Mouse (Mus musculus) retina, embryonic 14.5 days (tissue): ENCODE measurements at regions not wholly inside any gene's neighbourhood (a gene's known extent, or its start where the extent isn't known, plus 50 kb on each side); places are given as distances from the start of the nearest gene placed in this dataset.

ENCODE experiments used
- DNase-seq: peaks from one replicate; pipeline ENCODE4 v3.0.0-alpha.2; 2015; ENCODE audit warnings: low spot score

DNA sequence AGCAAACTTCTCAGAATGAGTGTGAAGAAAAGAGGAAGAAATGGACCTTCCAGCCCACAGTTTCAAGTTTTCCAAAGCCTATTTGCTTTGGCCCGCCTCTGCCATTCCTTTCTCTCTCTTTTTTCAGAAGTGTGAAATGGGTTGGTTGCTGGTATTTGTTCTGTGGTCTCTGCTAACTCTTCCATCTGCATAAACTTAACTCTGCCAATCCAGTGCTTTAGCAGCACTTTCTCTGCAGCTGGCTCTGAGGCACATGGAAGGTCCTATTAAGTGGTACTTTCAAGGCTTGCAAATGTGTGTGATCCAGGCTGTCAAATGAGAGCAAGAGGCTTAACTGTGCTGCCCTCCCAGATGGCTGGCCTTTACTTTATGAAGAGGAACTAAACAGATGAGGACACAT, 383.6 kb downstream of the Gm826 start:
- DNase-seq, result no peak

DNA sequence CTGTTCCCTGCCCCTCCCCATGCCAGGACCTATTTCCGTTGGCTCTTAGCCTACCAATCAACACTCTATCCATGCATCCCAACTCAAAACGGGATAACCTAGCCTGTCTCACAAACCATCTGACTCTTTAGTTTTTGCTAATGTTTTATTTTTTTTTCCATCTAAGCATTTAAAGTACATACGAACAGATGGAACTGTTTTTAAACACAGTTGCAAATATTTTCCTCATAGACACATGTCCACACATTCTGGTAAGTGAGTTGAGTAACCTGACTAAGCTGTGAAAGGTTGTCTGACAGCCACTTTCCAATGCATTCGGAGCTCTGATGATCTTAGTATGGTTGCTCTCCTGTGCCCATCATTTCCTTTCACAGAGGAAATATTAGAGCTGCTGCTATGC, 384.9 kb downstream of the Gm826 start:
- no peak for DNase-seq

DNA sequence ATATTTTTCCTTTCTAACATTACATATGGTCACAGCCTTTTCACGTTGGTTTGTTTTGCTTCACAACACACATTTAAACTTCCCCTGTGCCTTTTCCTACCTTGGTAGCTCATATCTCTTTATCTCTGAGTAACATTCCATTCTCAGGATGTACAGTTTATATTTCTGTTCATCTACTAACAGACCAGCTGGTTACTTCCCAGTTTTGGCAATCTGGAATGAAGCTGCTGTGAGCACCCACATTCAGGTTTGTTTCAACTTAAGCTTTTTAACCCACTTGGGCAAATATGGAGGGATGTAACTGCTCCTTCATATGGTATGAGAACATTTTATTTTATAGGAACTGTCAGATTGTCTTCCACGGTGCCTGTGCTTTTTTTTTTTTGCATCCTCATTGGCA, 403.2 kb downstream of the Gm826 start:
- DNase-seq, result no peak

DNA sequence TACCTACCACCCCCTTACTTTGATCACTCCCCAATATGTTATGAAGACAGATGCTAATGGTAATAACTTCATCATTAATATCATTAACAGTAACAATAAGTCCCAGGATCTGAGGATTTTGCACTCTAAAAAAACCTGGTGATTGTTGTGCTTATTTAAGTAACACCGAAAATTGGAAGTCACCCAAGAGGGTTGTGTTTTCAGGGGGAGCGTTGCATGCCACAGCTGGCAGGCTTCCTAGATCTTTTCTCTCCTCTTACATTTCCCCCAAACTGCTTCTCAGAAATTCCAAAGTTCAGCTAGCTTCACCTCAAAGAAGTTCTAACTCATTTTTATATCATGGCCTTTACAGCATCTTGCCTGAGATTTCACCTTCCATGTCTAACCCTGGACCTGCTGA, 444.3 kb downstream of the Gm826 start:
- DNase-seq, result no peak

DNA sequence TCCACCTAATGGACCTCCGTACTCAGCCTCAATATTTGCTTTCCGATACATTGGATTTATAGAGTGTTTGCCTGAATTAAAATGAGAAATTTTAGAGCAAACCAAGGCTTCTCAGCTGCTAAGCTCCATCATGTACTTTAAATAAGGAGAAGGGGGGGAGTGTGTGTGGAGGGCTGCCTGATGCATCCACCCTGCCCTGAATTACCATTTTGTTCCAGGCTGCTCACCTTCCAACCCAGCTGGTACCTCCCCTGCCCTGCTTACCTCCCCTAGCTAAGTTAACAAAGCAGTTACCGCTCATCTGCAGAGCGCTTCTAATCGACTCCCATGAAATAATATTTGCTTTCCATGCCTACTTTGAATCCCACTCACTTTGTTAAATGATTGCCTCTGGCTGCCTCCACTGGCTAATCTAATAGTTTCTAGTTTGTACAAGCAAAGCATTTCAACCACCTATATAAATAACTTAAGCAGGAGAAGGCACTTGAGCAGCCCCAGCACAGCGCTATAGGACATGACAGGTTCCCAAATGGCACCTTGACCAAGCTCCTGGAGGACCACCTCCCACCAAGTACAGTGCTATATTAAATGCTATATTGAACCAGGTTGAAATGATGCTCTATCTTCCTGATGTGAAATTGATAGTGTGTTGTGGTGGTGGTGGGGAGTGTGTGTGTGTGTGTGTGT, 449.0 kb downstream of the Gm826 start:
- no peak for DNase-seq

DNA sequence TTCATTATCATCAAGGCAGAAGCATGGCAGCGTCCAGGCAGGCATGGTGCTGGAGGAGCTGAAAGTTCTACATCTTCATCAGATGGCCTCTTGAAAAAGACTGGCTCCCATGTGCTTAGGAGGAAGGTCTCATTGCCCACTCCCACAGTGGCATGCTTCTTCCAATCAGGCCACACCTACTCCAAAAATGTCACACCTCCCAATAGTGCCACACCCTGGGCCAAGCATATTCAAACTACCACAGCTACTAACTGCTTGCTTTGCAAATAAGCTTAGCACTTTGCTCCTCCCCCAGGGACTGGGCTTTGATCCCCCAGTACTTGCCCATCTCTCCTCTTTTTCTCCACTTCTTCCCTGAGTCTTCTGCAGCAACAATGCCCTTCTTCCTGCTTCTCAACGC, 467.0 kb downstream of the Gm826 start:
- DNase-seq, result no peak

DNA sequence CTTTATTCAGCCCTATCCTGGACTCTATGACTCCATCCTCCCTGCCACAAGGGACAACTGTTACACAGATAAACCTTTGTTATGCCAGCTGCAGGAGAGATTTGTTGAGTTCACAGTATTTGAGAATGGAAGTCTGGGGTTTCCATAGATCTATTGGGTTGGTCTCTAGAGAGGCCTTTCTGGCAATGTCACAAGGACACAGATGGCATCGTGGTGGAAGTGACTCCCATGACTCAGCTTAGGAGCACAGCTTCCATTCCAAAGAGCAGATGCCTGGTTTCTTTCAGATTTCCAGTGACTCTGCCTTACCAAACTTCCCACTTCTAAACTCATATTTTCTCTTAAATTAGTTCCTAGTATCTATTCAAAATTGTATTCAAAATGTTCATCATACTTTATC, 467.6 kb downstream of the Gm826 start:
- DNase-seq, result no peak

DNA sequence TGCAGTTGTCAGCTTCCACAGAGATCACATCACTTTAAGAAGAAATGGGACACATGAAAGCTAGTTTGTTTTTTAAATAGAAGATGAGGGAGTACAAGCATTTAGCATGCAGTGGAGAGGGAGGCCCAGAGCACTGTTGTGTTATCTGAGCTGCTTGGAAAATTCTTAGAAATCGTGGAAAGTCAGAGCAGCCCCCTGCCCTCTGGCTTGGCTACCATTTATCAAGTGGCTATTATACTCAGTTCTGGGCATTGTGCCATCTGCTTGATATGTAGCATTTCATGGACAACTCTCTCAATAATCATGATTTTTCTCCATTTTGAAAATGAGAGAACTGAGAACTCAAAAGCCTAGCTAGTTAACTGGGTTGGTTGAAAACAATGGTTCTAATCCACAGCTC, 470.8 kb downstream of the Gm826 start:
- no peak for DNase-seq

DNA sequence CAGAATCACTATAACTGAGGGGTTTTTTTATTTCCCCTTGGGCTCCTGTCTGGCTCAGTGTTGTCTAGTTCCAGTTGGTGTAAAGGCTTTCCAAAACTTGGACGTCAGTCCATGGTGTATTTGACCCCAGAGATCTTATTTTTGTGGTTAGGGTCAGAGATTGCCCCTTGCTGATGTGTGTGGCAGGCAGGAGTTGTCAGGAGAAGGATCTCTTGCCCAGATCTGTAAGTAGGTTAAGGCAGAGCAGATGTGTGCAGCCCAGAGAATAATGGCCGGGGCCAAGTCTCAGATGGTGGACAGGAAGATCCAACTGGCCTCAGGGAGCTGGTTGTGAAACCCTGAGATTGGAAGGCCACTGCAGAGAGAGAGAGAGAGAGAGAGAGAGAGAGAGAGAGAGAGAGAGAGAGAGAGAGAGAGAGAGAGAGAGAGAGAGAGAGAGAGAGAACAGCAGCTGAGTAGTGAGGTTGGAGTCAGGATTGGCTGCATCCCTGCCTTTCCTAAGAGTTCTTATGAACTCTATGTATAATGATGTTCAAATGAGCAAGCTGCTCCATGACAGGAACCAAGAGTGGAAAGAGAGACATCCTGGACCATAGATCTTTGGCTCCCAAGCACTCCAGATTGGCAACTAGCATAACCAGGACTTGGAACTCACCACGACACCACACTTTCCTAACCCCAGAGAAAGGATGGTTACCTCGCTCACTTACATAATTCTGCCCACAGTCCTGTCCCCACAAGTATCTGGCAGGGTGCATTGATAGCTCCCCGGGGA, 479.9 kb downstream of the Gm826 start:
- no peak for DNase-seq

DNA sequence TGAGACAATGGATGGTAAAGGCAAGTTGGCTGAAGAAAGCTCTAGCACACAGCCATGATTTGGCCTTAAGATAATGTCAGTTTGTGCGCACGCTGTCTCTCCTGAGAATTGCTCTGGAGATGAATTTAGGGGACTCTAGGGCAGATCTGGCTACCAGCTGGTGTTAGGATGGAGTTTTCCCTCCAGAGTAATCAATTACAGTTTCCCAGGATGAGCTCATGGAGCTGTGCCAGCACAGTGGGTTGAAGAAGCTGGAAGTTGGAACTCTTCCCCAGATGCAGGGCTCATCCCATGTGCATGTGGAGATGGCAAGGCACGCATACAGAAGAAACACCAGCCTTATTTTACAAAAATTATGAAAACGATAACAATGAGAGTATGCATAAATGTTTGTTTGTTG, 481.0 kb downstream of the Gm826 start:
- DNase-seq, result no peak

DNA sequence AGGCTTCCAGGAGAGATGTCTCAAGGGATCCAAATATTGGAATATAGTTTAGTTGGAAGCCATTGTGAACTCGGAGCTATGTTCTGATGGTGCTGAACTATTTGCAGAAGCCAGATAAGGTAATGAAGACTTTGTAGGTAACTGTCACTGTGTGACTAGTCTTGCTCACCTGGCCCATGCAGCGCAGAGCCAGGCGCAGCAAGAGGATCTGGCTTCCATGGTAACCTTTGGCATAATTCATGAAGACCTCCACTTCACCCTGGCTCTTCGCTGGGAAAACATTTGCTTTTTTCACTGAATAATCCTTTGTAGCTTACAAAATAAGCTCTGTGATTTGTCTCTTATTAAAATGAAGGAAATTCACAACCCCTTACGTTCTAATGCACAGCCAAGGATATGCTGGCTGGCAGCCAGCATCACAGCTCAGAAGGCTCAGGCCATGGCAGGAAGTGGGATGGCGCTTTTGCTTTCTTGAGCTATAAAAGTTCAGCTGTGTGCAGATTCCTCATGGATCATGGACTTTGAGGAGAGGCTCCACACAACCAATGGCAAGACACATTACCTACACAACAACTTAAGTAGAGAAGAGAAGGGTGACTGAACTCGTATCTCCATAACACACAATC, 501.4 kb downstream of the Gm826 start:
- no peak for DNase-seq

DNA sequence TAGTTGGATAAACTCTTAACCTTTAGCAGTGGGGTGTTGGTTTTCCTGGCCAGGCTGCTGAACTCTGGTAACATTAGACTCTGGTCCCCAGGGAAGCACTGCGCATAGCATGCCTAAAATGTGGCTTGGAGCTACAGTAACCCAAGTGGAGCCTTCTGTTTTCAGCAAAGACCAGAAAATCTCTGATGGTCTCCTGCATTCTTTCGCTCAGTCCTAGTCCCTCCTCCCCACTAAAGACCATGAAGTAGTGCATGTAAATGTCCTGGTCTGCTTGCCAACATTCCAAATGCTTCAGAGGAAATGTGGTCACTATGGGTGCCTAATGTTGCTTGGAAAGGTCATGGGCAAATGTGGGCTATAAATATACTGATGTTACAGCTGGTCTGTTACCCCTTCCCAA, 507.5 kb downstream of the Gm826 start:
- DNase-seq, result no peak

DNA sequence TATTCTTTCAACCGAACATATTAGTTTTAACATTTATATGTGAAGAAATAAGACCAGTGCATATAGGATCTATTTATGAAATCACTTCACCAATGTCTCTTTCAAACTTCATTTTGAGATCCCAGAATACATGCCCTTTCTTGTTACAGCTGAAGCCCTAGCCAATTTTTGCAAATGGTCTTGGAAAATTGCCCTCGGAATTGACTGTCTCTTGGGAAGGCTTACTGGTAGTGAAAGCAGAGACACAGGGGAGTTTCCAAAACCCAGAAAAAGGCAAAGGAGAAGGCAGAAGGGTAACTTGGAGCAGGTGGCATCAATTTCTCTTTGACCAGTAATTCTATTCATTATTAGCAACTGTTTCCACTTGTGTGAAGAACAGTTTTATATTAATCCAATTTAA, 515.4 kb downstream of the Gm826 start:
- DNase-seq, result no peak

DNA sequence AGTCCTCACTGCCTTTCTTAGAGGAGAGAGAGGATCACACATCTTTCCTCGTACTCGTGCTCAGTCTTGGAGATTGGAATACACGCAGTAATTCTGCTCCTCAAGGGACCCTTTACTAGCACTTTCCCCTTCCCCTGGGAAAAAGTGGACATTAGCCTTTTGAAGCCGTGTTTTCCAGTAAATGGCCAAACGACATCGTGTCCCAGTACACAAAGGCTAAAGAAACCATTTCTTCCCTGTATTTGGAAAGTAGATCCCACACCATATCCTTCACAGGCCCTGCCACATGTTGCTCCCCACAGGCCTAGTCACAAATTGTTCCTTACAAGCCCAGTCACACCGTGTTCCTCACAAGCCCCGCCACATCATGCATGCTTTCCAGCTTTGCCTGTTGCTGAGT, 517.6 kb downstream of the Gm826 start:
- no peak for DNase-seq
